Mouse (Mus musculus) midbrain, embryonic 11.5 days (tissue): ENCODE results near the gene Bace1. TPM values are rescaled to one million over a fixed set of nuclear protein-coding genes. Genes with fewer than 3 reads are reported as not detected.
A peak's percentile ranks its signal among the peaks of the same experiment; 100 is the strongest.

ENCODE experiments used
- ATAC-seq: fragments of 200-750 bp; cut with Nextera tagmentation; 2 replicates; pipeline ENCODE4 v1.8.0; 2017; ENCODE audit warnings: moderate TSS enrichment, moderate library complexity; ENCODE audit not compliant: low FRiP score
- DNase-seq: peaks from one replicate; pipeline ENCODE4 v3.0.0; 2015; ENCODE audit warnings: low spot score; ENCODE audit errors: missing footprints
- H3K27ac ChIP-seq: fragments of 300-500 bp; sonication (generic); 2 replicates; pipeline ENCODE4 v1.5.1; 2014; ENCODE audit warnings: low read depth, low read length
- H3K27me3 ChIP-seq: fragments of 300-500 bp; sonication (generic); 2 replicates; pipeline ENCODE4 v1.6.1; 2014; ENCODE audit warnings: mild to moderate bottlenecking, low read length, moderate library complexity, mixed read lengths; ENCODE audit not compliant: control insufficient read depth, insufficient read depth
- H3K36me3 ChIP-seq: fragments of 300-500 bp; sonication (generic); 2 replicates; pipeline ENCODE4 v1.6.1; 2014; ENCODE audit warnings: mild to moderate bottlenecking, low read length, moderate library complexity, mixed read lengths; ENCODE audit not compliant: control insufficient read depth, insufficient read depth
- H3K4me1 ChIP-seq: fragments of 300-500 bp; sonication (generic); 2 replicates; pipeline ENCODE4 v1.6.1; 2014; ENCODE audit warnings: low read length; ENCODE audit not compliant: control insufficient read depth, insufficient read depth
- H3K4me2 ChIP-seq: fragments of 300-500 bp; sonication (generic); 2 replicates; pipeline ENCODE4 v1.6.1; 2014; ENCODE audit warnings: mild to moderate bottlenecking, moderate library complexity
- H3K4me3 ChIP-seq: fragments of 300-500 bp; sonication (generic); 2 replicates; pipeline ENCODE4 v1.5.1; 2014; ENCODE audit warnings: low read depth, low read length
- H3K9ac ChIP-seq: fragments of 300-500 bp; sonication (generic); 2 replicates; pipeline ENCODE4 v1.6.1; 2014; ENCODE audit warnings: low read length
- H3K9me3 ChIP-seq: fragments of 300-500 bp; sonication (generic); 2 replicates; pipeline ENCODE4 v1.6.1; 2016; ENCODE audit warnings: low read length; ENCODE audit not compliant: control insufficient read depth
- WGBS: fragments of 180-500 bp; shearing (Covaris S2); extraction: QIAGEN DNeasy Blood & Tissue Kit; methylation state at CpG from one replicate; pipeline ENCODE4 v1.1.7; 2014; 5-methylcytosine and 5-hydroxymethylcytosine counted together
- polyA plus RNA-seq: library from polyadenylated mRNA; unstranded; fragments of >200 nt; fragmentation: Nextera tagmentation; extraction: Ambion mirVana; gene quantifications from 2 replicates; pipeline ENCODE4 v1.2.1, GENCODE M21; 2014

Gene Bace1
- polyA plus RNA-seq, 1 experiment from 2014 or later, result 27.1 TPM

DNA sequence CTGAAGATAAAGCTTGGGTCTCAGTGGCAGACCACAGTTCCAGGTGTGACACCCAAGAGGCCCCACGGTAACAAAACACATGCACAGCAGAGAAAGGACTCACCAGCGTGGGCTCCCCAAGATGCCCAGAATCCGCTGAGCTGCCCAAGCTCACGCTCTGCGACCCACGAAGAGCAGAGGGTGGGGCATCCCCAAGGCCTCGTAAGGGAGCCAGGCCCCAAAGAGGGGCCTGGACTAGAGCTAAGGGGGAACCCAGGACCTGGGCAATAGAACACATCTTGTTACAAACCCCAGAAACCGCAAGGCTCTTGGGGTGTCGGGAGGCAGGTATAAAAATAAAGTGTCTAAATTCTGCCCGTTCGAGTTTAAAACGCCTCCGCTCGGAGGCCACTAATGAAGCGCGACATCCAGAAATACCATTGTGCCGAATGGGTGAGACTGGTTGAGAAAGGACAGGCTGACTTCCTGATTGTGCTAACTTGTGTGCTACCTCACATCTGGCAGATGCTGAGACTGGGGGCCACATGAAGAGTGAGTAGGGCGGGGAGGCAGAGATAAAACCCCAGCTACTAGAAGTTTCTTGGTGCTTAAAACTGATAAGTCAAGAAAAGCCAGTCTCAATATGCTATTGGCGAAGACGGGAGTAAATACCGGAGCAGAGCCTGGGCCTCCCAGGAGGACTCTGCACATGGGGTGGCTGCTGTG lies 35.2 kb upstream of the Bace1 start:
- no peaks in the 10 kb centered on the region for H3K9me3 ChIP-seq
- H3K4me2 ChIP-seq, result no peak overlapping the region
- no peaks in the 10 kb centered on the region for H3K27me3 ChIP-seq
- no peak overlapping the region for H3K4me3 ChIP-seq
- H3K9ac ChIP-seq, result no peak overlapping the region
- WGBS, result 84% methylated on average over 21 of the region's 21 CpGs
- no peak overlapping the region for H3K27ac ChIP-seq
- peaks cover 3% of the 10 kb centered on the region for H3K4me1 ChIP-seq
- ATAC-seq (no peak), DNase-seq (no peak)
- H3K36me3 ChIP-seq, result peaks cover 2% of the 10 kb centered on the region; the same call in 1 of the 2 replicates

GRCm38 (mm10) chr9:45806847-45807246 lies 31.5 kb upstream of the Bace1 start:
- Histone ChIP-seq H3K4me2 (no peak overlapping the region), H3K9me3 (no peaks in the 10 kb centered on the region), H3K4me3 (no peak overlapping the region), H3K27me3 (no peaks in the 10 kb centered on the region), H3K27ac (no peak overlapping the region), H3K9ac (no peak overlapping the region), H3K4me1 (no peaks in the 10 kb centered on the region), H3K36me3 (no peaks in the 10 kb centered on the region; the same call in 1 of the 2 replicates)
- DNase-seq (no peak), ATAC-seq (no peak)
- WGBS, result 92% methylated on average over 11 of the region's 11 CpGs

DNA sequence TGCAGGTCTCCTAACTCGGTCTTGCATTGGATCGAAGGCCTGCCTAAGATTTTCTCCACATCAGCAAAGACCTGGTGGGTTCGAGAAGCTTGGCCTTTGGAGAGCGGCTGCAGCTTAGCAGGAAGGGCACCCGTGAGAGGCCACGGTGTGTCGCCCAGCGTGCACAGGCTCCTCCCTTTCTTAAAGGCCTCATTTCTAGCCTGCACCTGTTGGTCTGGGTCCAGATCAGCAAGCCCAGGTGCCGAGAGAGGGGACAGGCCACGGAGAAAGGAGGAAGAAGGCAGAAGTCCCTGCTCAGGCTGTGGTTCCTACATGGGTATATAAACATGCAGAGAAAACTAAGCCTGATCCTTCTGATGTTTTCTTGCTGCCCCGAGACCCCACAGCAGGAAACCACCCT lies 31.0 kb upstream of the Bace1 start:
- no peaks in the 10 kb centered on the region; the same call in 1 of the 2 replicates for H3K36me3 ChIP-seq
- H3K9me3 ChIP-seq, result no peaks in the 10 kb centered on the region
- ATAC-seq, result no peak
- H3K4me1 ChIP-seq, result no peaks in the 10 kb centered on the region
- H3K27ac ChIP-seq, result no peak overlapping the region
- H3K27me3 ChIP-seq, result no peaks in the 10 kb centered on the region
- no peak overlapping the region for H3K4me2 ChIP-seq
- no peak for DNase-seq
- WGBS, result 90% methylated on average over 11 of the region's 11 CpGs
- no peak overlapping the region for H3K4me3 ChIP-seq
- no peak overlapping the region for H3K9ac ChIP-seq

DNA sequence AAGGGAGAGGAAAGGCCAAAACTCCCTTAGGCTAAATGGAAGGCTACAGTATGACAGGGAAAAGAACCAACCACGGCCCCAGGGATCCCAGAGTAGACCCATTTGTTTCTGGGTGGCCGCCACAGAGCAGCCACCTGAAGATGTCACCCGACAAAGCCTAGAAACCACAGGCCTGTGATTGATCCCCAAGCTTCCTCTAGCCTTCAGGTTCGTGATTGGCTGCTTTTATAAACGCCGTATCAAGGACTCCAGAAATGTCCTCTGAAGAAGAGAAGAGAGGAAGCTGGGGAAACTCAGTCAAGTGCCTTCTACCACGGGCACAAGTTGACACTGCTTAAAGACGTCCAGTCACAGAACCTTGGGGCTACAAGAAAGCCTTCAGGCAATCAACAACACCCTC lies 30.6 kb upstream of the Bace1 start:
- no peak for DNase-seq
- Histone ChIP-seq H3K9ac (no peak overlapping the region), H3K9me3 (no peaks in the 10 kb centered on the region), H3K27me3 (no peaks in the 10 kb centered on the region), H3K4me2 (no peak overlapping the region), H3K4me3 (no peak overlapping the region), H3K36me3 (no peaks in the 10 kb centered on the region; the same call in 1 of the 2 replicates), H3K4me1 (no peaks in the 10 kb centered on the region), H3K27ac (no peak overlapping the region)
- ATAC-seq, result no peak
- WGBS, result 91% methylated on average over 8 of the region's 8 CpGs

DNA sequence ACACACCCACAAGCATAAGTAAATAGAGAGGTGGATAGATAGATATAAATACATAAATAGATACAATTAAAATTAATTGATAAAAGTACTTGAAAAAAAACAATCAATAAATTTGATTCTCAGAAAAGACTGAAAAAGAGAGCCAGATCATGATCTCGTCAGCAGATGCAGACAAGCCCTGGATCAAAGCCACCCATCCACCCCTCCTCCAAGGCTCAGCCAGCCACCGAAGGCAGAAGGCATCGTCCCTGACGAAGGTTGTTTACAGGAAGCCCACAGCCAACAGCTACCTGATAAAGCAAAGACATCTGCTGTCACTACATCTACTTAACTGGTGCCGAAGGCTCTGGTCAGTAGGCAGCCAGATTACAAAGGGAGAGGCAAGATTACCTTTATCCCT lies 26.4 kb upstream of the Bace1 start:
- 85% methylated on average over 5 of the region's 5 CpGs for WGBS
- no peaks in the 10 kb centered on the region for H3K36me3 ChIP-seq
- H3K9ac ChIP-seq, result no peak overlapping the region

GRCm38 (mm10) chr9:45815113-45815512 lies 23.3 kb upstream of the Bace1 start:
- 92% methylated on average over 9 of the region's 9 CpGs for WGBS
- DNase-seq, result no peak
- no peaks in the 10 kb centered on the region for H3K36me3 ChIP-seq

More for the DNA sequence above, 26.4 kb upstream of the Bace1 start:
- no peak overlapping the region for H3K4me2 ChIP-seq
- H3K27ac ChIP-seq, result no peak overlapping the region
- DNase-seq (no peak), ATAC-seq (no peak)
- no peaks in the 10 kb centered on the region for H3K4me1 ChIP-seq
- no peaks in the 10 kb centered on the region for H3K27me3 ChIP-seq
- H3K4me3 ChIP-seq, result no peak overlapping the region
- H3K9me3 ChIP-seq, result no peaks in the 10 kb centered on the region

GRCm38 (mm10) chr9:45815525-45815924 lies 22.9 kb upstream of the Bace1 start:
- no peak overlapping the region for H3K27ac ChIP-seq
- H3K9ac ChIP-seq, result no peak overlapping the region
- no peaks in the 10 kb centered on the region for H3K27me3 ChIP-seq
- H3K4me3 ChIP-seq, result no peak overlapping the region
- H3K4me1 ChIP-seq, result no peaks in the 10 kb centered on the region
- no peak overlapping the region for H3K4me2 ChIP-seq
- ATAC-seq, result no peak
- no peaks in the 10 kb centered on the region for H3K9me3 ChIP-seq
- WGBS, result 92% methylated on average over 10 of the region's 10 CpGs
- no peak for DNase-seq
- H3K36me3 ChIP-seq, result no peaks in the 10 kb centered on the region

More at GRCm38 (mm10) chr9:45815113-45815512, 23.3 kb upstream of the Bace1 start:
- Histone ChIP-seq H3K4me3 (no peak overlapping the region), H3K27me3 (no peaks in the 10 kb centered on the region), H3K9ac (no peak overlapping the region), H3K27ac (no peak overlapping the region), H3K4me1 (no peaks in the 10 kb centered on the region), H3K4me2 (no peak overlapping the region), H3K9me3 (no peaks in the 10 kb centered on the region)
- ATAC-seq, result no peak

DNA sequence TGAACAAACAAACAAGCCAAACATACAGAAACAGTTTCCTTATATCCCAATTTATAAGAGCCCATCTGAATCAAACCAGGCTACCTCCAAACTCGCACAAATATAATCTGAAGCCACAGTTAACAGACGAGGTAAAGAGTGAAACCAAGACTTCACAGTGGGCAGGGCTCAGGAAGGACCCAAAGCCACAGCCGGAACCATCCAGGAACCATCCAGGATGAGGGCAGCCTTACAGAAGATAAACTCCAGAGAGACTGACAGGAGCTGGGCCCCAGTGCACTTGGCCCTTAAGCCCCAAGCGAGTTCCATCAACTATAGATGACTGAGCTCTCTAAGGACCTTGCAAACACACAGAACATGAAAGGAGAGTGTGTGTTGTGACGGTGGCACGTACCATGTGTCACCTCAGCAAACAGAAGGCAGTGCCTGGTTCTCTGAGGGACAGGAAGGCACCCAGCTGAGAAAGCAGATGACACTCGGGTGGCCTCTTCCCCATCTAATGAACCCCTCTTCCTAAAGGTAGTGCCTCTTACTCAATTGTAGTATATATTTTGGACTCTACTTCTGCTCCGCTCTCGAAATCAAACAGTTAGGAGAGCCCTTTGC lies 19.9 kb upstream of the Bace1 start:
- H3K27me3 ChIP-seq, result no peaks in the 10 kb centered on the region
- no peaks in the 10 kb centered on the region for H3K36me3 ChIP-seq
- 83% methylated on average over 9 of the region's 9 CpGs for WGBS
- no peak for ATAC-seq
- no peak overlapping the region for H3K27ac ChIP-seq
- no peak for DNase-seq
- H3K4me3 ChIP-seq, result no peak overlapping the region
- no peaks in the 10 kb centered on the region for H3K4me1 ChIP-seq
- no peaks in the 10 kb centered on the region for H3K9me3 ChIP-seq
- H3K9ac ChIP-seq, result no peak overlapping the region
- no peak overlapping the region for H3K4me2 ChIP-seq

DNA sequence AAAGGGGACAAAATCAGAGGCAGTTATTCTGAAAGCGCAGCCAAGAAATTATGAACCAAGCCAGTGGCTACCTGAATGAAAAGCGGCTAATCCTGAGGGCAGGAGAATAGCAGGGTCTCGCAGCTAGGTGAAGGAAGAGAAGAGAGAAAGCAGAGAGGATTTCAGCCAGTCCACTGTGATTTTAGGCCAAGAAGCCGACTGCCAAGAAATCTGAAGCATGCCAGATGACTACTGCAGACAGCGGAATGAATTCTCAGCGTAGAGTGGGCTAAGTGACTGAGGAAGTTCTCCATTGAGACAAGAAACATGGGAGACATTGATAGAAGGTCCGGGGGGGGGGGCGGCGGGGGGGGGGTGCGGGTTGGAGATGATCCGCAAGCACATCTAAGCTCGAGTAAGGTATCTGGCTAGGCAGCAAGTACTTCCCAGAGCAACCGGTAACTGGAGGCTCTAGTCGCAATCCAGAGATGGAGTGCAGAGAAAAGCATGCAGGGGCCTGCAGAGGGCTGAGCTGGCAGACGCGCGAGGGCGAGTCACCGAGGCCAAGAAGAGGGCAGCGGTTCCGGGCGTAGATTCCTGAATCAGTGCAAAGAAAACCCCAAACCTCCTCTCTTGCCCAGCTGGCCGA lies 10.6 kb upstream of the Bace1 start:
- H3K4me3 ChIP-seq, result peak overlapping the region; percentile 67
- H3K27me3 ChIP-seq, result no peaks in the 10 kb centered on the region
- peak overlapping the region; percentile 73 for H3K9ac ChIP-seq
- peak; percentile 84 for DNase-seq
- no peak overlapping the region; the same call in 1 of the 2 replicates for H3K27ac ChIP-seq
- H3K9me3 ChIP-seq, result no peaks in the 10 kb centered on the region
- ATAC-seq, result peak; percentile 31
- no peaks in the 10 kb centered on the region for H3K36me3 ChIP-seq
- H3K4me2 ChIP-seq, result peak overlapping the region; percentile 71
- WGBS, result 6% methylated on average over 23 of the region's 23 CpGs
- H3K4me1 ChIP-seq, result peaks cover 3% of the 10 kb centered on the region
